Mouse (Mus musculus): ENCODE results near the gene Comtd1. TPM values are rescaled to one million over a fixed set of nuclear protein-coding genes. Genes with fewer than 3 reads are reported as not detected.

Gene Comtd1
- total RNA-seq (2021), result 10 to 100 TPM; 41.5 to 52.5 TPM

DNA sequence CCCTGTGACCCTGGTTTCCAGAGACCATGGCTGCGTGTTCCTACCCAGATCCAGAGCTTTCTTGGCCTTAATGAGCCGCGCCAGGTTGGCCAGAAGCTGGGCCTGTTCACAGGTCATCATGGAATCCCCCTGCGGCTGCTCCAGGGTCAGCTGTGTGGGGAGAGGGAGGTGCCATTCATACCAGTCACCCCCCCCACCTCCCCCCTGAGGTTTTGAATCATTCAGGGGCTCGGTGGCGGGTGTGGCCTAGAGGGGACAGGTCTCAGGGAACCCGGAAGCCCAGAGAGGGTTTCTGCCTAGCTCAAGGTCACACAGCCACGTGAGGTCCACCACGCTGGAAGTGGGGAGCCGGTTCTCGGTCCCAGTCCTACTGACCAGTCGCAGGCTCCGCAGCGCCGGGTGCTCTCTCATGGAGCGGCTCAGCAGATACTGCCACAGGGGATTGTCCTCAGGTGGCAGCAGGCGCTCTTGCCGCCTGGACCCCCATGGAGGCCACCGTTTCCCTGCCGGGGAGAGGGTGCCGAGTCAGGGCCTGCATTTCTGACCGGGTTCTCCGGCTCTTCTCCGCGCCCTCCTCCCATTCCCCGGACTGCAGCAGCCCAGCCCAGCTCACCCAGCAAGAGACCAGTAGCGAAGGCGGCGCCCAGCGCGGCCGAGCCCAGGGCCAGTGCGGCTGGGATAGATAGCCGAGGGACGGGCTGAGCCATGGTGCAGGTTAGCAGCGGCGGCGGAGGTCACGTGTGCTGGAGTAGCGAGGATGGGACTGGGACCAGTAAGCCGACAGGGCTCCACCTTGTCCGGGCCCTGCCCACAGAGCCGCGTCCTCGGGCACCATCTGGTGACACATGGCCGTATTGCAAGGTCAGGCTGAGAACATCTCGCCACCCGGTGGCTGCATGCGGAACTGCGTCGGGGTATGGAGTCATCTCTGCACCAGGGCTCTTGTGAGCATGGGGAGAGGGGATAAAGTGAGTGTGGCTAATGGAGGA is at the start of gene Comtd1:
Gene Comtd1, minus strand, starts transcription at position 812 of the 989 bp plus-strand sequence.
- DNase-seq, result peak; percentile 96
- intact Hi-C loops (cut with DNase I), result loop anchor here (10.0 kb wide), 1 partner anchor 724 kb away; no protein-coding TSS in a partner anchor

DNA sequence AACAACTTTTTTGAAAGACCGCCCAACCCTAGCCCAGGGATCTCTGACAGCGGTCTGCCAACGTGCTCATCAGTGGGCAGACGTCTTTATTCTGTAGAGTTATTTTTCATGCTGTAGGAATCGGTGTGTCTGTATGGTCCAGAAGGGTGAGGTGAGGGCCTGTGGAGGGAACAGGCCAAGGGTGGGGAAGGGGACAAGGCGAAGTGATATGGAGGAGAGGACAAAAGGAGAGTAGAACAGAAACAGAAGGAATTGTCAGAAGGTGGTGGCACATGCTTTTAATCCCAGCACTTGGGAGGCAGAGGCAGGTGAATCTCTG is 43.5 kb upstream of the Comtd1 start:
- intact Hi-C loops (cut with DNase I), result no loop called here
- DNase-seq, result no peak

DNA sequence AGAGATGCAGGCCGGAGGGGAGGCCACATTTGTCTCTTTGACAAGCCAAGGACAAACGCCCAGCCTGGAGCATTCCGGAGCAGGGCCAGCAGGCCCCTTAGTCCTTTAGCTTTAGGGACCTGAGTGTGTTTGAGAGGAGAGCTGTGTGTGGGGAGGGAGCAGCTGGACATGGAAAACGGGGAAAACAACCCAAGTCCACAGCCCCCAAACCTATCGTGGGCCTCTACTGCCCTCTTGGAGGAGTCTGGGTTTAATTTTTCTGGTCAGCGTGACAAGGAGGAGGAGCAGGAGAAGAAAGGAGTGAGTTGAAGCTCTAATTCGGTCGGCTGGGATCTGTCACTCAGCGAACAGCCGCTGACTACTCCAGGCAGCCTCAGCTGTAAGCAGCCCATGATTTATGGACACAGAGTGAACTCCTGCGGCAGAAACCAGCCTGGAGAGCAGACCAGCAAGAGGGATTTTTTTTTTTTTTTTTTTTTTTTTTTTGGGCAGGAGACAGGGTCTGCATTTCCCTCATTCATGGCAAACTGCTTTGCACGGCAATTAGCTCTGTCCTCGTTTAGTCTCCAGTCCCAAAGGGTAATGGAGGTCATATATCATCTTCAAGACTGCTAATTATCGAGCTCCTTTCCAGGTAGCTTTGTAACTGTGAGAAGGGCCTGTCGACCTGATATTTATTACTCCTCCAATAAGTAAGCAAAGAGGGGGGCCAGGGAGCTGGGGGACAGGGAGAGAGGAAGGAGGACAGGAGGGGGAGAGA is 43.0 kb upstream of the Comtd1 start:
- intact Hi-C loops (cut with DNase I), result no loop called here
- no peak for DNase-seq

DNA sequence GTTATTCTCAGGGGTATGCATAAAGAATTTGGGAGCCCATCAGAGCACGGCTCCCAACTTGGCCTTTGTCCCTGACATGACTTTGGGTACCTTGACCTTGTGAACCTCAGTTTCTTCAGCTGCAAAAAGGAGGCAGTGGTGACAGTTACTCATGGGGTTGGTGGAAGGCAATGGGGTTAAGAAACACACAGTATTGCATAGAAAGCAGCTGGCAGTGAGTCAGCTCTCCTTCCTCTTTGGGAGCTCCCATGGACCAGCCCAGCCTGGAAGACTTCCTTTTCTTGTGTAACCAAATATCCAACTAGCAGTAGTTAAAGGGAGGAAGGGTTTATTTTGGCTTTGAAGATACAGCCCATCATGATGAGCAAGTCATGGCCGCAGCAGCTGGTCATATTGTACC is 41.7 kb upstream of the Comtd1 start:
- DNase-seq, result no peak

DNA sequence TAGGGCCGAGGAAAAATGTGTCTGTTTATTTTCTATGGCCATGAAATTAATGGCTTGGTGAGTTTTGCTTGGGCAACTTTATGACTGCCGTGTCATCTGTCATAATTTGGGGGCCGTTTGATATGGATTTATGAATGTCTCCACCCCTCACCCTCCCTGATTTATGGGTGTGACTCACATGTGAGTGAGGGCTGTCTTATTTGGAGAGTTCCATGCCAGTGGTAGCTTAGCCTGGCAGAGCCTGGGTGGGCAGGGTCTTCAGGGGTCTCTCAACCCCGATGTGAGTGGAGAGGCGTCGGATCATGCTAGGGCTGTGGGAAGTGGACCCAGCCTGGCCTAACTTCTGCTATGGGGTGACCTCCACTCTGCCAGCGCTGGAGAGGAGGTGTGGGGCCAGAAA is 18.0 kb upstream of the Comtd1 start:
- no peak for DNase-seq

More for the DNA sequence above, 41.7 kb upstream of the Comtd1 start:
- intact Hi-C loops (cut with DNase I), result no loop called here

DNA sequence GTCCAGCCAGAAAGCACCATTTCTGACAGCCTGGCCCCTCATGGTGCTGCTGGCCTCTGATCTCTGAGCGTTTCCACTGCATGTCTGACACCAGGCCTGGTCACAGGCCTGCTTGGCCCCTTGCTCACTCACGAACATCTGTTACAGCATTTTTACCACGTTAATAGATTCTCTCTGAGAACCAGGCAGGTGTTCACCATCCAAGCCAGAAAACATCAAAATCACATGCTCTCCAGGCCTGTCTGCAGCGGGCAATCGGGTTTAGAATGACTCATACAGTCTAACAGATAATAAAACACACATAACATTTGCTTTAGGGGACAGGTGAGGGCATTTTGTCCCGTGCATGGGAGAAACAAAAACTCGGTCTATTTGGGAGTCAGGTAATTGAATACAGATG is 17.5 kb upstream of the Comtd1 start:
- intact Hi-C loops (cut with DNase I), result no loop called here

More for the DNA sequence above, 18.0 kb upstream of the Comtd1 start:
- intact Hi-C loops (cut with DNase I), result no loop called here

DNA sequence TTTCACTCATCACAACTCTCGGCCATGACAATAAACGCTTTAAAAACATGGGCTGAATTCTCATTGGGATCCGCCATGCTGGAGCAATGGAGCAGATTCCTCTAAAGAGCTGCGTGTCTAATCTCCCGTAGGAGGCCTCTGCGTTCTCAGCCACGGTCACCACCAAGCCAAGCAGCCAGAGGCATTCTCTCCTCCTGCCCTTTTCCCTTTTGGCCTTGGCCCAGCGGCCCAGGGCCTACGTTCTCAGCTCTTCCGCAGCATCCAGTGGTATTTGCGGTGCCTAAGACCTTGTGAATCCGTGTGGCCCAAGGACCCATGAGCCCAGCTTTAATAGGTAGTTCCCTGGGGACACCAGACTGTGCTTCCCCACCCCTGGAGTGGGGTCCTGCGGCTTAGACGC is 8.1 kb upstream of the Comtd1 start:
- DNase-seq, result no peak
- intact Hi-C loops (cut with DNase I), result no loop called here

More for the DNA sequence above, 17.5 kb upstream of the Comtd1 start:
- DNase-seq, result no peak

DNA sequence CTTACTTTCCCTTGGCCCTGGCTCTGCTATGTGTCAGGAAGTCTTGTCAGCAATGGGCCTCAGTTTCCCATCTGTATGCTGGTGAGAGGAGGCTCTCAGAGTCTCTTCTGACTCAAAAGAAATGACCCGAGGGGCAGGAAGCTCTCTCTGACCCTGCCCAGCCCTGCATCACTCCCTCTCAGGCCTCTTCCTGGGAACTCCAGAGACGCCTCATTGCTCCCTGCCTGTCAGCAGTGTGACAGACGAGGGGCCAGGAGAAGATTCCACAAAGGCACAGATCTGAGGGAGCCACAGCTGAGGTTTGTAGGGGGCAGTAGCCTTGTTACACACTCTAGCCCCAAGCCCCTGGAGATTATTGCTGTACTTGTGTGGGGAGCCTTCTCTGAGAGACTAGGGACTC is 7.2 kb upstream of the Comtd1 start:
- no peak for DNase-seq
- intact Hi-C loops (cut with DNase I), result no loop called here

DNA sequence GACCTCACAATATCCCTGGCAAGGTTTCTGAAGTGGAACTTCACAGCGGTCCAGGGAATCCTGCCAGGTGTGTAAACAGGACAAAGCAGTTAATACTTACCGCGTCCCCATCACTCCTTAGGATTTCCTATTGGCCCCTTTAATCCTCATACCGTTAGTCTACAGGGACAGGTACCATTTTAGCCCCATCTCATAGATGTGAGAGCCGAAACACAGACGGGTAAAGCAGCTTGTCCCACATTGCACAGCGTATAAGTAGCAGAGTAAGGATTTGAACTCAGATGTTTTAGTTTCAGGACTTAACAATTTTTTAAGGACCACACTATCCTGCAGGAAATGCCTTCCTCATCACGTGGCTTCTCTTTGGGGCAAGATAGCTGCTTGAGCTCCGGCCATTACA is 5.5 kb upstream of the Comtd1 start:
- intact Hi-C loops (cut with DNase I), result no loop called here
- DNase-seq, result no peak

DNA sequence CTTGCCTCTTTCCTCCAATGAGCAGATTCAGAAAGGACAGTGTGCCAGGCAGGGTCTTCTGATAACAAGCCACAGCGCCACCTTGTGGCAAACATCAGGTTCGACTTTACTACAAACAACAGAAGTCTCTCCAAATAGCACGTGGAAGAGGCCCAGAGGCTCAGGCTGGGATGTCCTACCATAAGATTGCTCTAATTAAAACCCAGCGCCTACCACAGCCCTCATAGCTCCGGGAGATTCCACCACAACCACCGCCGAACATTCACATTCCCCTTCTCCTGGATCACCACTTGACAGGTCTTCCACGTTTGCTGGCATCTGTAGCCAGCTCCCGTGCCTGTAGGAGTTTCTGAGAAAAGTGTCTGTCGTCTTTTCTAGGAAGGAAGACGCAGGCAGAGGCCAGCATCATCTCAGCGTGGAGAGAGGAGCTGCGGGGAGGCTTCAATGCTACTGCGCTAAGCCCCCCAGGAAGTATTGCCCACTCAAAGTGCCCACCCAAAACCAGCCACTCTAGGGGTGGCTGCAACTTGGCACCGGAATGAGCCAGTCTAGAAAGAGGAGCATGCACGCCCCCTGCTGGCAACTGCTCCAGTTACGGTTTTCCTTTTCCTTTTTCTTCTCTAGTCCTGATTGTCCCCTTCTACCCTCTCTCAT is 4.8 kb upstream of the Comtd1 start:
- DNase-seq, result peak; percentile 88
- intact Hi-C loops (cut with DNase I), result no loop called here

DNA sequence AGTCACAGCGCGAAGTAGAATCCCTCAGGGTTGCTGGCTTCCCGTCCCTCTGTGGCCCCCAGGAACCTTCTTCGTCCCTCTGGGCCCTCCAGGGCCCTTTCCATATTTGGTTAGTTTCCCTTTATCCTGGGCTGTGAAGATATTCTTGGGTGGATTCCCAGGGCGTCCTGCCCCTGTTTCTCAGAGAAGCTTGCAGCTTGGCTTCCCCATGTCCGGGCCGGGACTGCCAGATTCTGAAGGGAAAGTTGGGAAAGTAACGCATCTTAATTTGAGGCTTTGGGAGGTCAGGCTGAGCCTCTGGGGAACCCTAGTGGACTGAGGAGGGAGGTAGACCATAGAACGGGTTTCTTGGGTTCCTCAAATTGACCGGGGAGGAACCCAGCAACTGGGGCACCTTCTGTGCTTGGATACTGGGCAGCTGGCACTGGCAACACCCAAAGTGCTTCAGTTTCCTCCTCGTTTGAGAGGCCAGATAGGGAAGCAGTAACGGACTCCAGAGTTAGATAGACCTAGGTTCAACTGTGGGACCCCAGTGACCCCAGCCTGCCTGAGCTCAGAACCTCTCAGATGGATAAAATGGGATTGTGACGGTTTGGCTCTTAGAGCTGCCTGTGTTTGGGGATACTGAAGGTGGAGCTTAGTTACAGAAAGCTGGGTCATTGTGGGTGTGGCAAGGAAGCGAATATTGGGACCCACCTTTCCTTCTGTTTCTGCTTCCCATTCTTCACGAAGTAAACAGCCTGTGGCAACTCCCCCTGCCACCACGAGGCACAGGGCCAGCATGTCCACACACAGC is 3.4 kb upstream of the Comtd1 start:
- no peak for DNase-seq
- intact Hi-C loops (cut with DNase I), result no loop called here

DNA sequence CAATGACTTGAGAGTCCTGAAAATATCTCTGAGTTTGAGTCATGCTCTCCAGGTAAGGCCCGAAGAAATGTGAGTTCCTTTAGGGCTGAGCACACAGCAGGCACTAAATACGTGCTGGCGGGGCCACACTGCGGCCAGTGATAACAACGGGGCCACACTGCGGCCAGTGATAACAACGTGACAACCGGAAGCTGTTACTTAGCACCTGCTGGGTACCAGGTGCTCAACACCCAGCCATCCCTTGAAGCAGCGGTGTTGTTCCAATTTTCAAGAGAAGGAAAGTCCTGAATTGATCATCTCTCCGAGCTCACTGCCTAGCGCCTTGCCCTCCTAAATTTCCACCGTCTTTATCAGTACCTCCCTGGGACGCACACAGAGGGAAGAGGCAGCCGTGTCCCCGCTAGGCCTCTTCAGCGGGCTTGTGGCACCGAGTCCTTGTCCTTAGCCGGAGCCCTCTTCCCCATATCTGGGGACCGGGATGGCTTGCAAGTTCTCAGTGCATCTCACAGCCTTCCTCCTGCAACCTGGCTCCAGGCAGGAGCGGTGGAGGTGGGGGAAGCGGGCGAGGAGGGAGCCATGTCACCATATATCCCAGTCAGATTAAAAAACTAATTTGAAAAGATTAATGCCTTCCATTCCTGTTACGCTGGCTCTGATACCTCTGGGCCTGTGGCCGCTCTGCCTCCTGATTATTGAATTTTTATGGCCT is 1.8 kb upstream of the Comtd1 start:
- DNase-seq, result no peak
- intact Hi-C loops (cut with DNase I), result no loop called here

DNA sequence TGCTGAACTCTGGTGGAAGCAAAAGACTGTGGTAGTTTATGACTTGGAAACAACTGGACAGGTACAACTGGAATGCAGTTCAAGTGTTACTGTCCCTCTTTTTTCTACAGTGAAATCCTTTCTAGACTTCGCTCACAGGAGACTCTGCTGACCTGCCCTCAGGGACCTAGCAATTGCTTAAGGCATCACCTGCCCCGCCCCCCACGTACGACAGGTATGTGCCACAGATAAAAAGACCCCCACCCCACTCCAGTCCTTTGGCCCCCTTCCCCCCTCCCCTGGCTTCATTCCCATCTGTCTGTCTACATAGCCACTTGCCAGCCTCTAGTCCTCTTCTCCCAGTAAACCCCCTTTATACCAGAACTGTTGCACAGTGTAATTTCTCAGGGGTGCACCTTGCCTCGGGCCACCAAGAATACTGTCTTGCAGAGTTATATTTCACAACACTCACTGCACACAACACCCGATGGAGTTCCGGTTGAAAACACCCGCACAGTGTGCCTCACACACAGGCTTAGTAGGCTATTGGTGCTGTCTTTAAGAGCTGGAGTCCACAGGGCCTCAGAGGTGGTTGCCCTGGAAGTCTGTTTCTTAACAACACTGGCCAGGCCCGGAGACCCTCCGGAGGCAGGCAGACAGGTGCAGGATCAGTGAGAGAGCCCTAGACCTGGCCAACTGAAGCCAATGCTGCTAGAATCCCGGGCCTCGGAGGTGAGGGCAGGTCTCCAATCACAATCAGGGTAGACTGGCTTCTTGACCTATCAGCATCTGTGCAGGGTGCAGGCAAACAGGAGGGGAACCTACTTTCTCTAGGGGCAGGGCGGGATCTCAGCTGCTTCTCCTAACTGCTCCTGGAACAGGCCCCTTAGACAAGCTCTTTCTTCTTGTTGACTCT is 994 bp upstream of the Comtd1 start:
- intact Hi-C loops (cut with DNase I), result loop anchor here (10.0 kb wide), 1 partner anchor 725 kb away; no protein-coding TSS in a partner anchor
- no peak for DNase-seq

DNA sequence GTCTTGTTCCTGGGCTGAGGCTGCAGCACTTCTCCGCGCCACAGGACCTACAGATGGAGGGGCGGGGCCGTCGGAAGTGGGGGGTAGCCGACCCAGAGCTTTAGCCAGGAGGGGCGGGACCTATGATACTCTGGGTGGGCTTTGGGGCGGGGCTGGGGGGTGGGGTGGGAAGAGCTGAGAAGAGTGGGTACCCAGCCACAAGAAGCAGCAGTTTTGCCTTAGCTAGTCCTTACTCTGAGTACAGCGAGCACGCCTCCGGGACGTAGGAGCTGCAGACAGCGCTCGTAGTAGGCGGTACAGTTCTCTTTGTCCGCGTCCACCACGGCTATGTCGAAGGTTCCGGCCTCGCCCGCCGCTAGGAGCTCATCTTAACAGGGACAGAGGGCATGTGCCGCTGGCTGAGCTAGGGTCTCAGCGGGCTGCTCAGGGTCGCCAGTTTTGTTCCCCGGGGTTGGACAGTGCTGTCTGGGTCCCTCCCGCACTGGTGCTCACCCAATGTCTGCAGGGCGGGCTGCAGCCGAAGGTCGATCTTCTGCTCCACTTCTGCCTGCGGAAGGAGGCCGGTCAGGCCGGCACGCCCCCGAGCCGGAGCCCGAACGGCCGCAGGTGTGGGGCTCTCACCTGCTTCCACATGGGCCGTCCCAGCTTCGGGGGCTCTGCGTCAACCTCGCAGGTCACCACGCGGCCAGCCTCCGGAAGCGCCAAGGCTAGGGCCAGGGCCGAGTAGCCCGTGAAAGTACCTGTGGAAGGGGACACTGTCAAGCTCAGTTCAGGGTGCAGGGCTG is 1.2 kb downstream of the Comtd1 start:
- intact Hi-C loops (cut with DNase I), result loop anchor here (10.0 kb wide), 1 partner anchor 723 kb away; no protein-coding TSS in a partner anchor

DNA sequence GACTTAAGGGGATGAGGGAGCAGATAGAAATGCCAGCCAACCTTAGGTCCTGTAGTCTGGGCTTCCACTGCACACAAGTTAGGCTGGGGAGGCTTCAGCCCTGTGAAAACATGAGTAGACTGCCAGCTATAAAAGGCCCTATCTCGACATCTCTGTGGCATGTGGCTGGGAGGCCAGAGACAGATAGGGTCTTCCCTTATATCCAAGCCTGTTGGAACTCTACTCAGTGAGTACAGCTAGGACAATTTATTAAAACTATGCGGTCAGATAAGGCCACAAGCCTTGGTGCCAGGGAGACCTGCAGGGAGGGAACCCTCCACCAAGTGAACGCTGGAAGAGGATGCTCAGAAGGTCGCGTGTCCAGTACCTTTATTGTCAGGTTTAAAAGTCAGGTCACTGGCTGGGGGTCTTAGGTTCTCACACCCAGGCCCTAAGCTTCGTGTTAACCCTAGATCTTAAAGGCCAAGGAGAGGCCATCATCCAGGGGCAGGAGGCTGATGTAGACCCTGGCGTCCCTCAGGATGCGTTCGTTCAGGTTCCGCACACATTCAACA is 1.9 kb downstream of the Comtd1 start:
- intact Hi-C loops (cut with DNase I), result loop anchor here (10.0 kb wide), 1 partner anchor 722 kb away; no protein-coding TSS in a partner anchor
- DNase-seq, result no peak

More for the DNA sequence above, 1.2 kb downstream of the Comtd1 start:
- peak; percentile 90 for DNase-seq

DNA sequence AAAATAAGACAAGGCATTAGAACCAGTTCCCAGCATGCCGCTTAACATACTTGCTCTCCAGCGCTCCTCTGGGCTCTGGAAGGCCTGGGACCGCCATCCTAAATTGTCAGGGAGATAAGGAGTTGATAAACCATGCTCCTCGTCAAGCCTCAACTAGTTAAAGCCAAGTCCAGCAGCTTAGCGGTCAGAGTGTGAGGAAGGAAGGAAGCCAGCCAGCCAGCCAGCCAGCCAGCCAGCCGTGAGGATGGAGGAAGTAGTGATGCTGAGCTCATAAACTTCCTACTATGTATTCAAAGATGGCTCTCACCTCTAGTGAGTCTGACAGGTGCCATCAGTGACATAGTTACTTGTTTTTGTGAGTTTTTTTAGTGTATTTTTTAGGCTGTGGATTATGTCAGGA is 5.5 kb downstream of the Comtd1 start:
- DNase-seq, result no peak
- intact Hi-C loops (cut with DNase I), result loop anchor here (10.0 kb wide), 1 partner anchor 718 kb away; no protein-coding TSS in a partner anchor
